Mouse (Mus musculus) midbrain, embryonic 12.5 days (tissue): ENCODE results near the gene Cracr2a. TPM values are rescaled to one million over a fixed set of nuclear protein-coding genes. Genes with fewer than 3 reads are reported as not detected.

Experiments
- ATAC-seq: fragments of 200-750 bp; cut with Nextera tagmentation; 2 replicates; pipeline ENCODE4 v1.8.0; 2017; ENCODE audit warnings: low read depth, moderate TSS enrichment, moderate library complexity; ENCODE audit not compliant: low FRiP score
- H3K27ac ChIP-seq: fragments of 300-500 bp; sonication (generic); replicated peaks from 2 replicates; pipeline ENCODE4 v1.5.1; 2016; ENCODE audit warnings: mild to moderate bottlenecking
- H3K27me3 ChIP-seq: fragments of 300-500 bp; sonication (generic); 2 replicates; pipeline ENCODE4 v1.6.1; 2016; ENCODE audit warnings: mild to moderate bottlenecking
- H3K36me3 ChIP-seq: fragments of 300-500 bp; sonication (generic); 2 replicates; pipeline ENCODE4 v1.6.1; 2016
- H3K4me1 ChIP-seq: fragments of 300-500 bp; sonication (generic); 2 replicates; pipeline ENCODE4 v1.6.1; 2016
- H3K4me2 ChIP-seq: fragments of 300-500 bp; sonication (generic); replicated peaks from 2 replicates; pipeline ENCODE4 v1.6.1; 2016; ENCODE audit warnings: mild to moderate bottlenecking, moderate library complexity
- H3K4me3 ChIP-seq: fragments of 300-500 bp; sonication (generic); 2 replicates; pipeline ENCODE4 v1.5.1; 2016; ENCODE audit warnings: mild to moderate bottlenecking
- H3K9ac ChIP-seq: fragments of 300-500 bp; sonication (generic); replicated peaks from 2 replicates; pipeline ENCODE4 v1.6.1; 2016; ENCODE audit warnings: mild to moderate bottlenecking, moderate library complexity
- H3K9me3 ChIP-seq: fragments of 300-500 bp; sonication (generic); 2 replicates; pipeline ENCODE4 v1.6.1; 2016; ENCODE audit warnings: mild to moderate bottlenecking
- WGBS: fragments of 180-500 bp; shearing (Covaris S2); methylation state at CpG from one replicate; pipeline ENCODE4 v1.1.7; 2016; 5-methylcytosine and 5-hydroxymethylcytosine counted together
- polyA plus RNA-seq: library from polyadenylated mRNA; unstranded; fragments of >200 nt; fragmentation: Nextera tagmentation; extraction: Ambion mirVana; gene quantifications from 2 replicates; pipeline ENCODE4 v1.2.1, GENCODE M21; 2016

Cracr2a gene
- polyA plus RNA-seq, 1 experiment from 2014 or later, result 1.1 TPM

DNA sequence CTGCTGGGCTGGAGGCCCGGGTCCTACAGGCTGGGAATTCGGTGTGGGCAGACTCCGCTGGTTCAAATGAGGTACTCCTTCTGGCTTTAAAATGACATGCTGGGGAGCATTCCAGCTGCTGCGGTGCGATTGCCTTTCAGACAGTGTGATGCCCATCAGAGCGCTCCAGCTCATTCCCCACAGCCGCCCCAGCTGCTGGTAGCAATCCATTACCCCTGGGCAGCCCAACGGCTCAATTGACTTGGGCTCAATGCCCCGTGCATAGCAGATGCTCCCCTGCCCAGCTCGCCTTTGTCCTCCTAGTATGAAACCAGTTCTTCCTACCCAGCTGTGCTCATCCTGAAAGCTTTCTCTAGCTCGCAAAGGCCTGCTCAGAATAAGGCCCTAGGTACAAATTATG lies 115.7 kb downstream of the Cracr2a start:
- Histone ChIP-seq H3K27ac (no peak overlapping the region), H3K36me3 (no peaks in the 10 kb centered on the region), H3K4me3 (no peak overlapping the region), H3K9ac (no peak overlapping the region), H3K4me2 (no peak overlapping the region), H3K27me3 (peaks cover 4% of the 10 kb centered on the region; the same call in 1 of the 2 replicates), H3K4me1 (no peaks in the 10 kb centered on the region), H3K9me3 (no peaks in the 10 kb centered on the region)
- ATAC-seq, result no peak
- 75% methylated on average over 11 of the region's 11 CpGs for WGBS

DNA sequence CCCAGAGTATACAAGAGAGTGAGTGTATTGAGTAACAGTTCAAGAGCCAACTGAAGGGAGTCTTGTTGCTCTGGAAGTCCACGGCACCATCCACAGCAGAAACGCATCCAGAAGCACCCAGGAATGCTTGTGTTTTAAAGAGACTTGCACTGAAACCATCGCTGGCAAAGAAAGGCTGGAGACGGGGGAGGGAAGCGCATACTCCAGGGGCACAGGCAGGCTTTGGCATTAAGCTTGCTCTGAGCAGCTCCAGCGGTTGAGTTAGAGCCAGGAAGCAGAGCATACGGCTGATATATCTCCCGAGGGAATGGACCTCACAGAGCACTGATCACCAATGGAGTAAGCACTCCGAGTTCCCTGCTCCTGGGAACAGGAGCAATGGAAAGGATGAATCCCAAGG lies 117.2 kb downstream of the Cracr2a start:
- ATAC-seq, result no peak
- H3K27ac ChIP-seq, result no peak overlapping the region
- H3K4me1 ChIP-seq, result 0 out of 2 replicates have a peak, but pooled peaks cover under 1% of the 10 kb centered on the region
- H3K4me2 ChIP-seq, result no peak overlapping the region
- no peaks in the 10 kb centered on the region for H3K36me3 ChIP-seq
- 79% methylated on average over 9 of the region's 9 CpGs for WGBS
- no peak overlapping the region for H3K9ac ChIP-seq
- no peaks in the 10 kb centered on the region for H3K9me3 ChIP-seq
- H3K4me3 ChIP-seq, result no peak overlapping the region
- peaks cover 4% of the 10 kb centered on the region; the same call in 1 of the 2 replicates for H3K27me3 ChIP-seq

DNA sequence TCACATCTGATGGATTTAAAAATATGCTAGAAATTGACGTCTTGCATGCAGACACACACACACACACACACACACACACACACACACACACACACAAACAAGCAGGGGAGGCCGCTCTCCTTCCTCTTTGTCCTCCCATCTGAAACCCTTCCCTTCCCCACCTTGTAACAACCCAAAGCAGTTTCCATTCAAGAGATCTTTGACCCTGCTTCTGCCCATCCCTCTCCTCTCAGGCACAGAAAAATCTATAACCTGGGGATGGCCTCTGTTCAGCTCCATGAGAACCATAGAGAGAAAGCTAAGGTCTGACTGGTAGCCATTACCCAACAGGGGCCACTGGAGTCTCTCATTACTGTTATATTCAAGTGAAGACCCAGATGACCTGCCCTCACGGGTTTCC lies 117.9 kb downstream of the Cracr2a start:
- Histone ChIP-seq H3K4me1 (0 out of 2 replicates have a peak, but pooled peaks cover 6% of the 10 kb centered on the region), H3K36me3 (no peaks in the 10 kb centered on the region), H3K4me2 (no peak overlapping the region), H3K27me3 (peaks cover 4% of the 10 kb centered on the region; the same call in 1 of the 2 replicates), H3K27ac (no peak overlapping the region), H3K9me3 (no peaks in the 10 kb centered on the region), H3K9ac (no peak overlapping the region), H3K4me3 (no peak overlapping the region)
- 85% methylated on average over 3 of the region's 3 CpGs for WGBS
- ATAC-seq, result no peak

DNA sequence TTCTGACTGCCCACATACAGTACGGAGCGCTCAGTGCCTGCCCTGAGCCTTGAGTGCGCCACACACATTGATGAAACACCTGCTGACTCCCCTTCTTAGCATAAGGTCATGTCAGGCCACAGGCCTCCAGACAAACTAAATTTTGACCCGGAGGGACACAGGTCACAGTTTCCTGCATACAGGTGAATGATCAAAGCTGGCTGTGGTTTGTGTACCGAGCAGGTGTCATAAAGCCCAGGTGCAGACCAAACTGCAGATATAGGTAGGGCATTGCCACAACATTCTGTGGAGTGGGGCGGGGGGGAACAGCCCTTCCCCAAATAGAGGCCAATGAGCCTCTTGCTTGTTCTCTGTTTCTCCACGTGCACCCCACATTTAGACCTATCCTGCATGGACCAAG lies 119.6 kb downstream of the Cracr2a start:
- 88% methylated on average over 7 of the region's 7 CpGs for WGBS
- 0 out of 2 replicates have a peak, but pooled peaks cover 6% of the 10 kb centered on the region for H3K4me1 ChIP-seq
- peaks cover 4% of the 10 kb centered on the region; the same call in 1 of the 2 replicates for H3K27me3 ChIP-seq
- no peak overlapping the region for H3K9ac ChIP-seq
- no peaks in the 10 kb centered on the region for H3K36me3 ChIP-seq
- H3K4me2 ChIP-seq, result no peak overlapping the region
- no peak for ATAC-seq
- no peak overlapping the region for H3K27ac ChIP-seq
- no peak overlapping the region for H3K4me3 ChIP-seq
- H3K9me3 ChIP-seq, result no peaks in the 10 kb centered on the region

DNA sequence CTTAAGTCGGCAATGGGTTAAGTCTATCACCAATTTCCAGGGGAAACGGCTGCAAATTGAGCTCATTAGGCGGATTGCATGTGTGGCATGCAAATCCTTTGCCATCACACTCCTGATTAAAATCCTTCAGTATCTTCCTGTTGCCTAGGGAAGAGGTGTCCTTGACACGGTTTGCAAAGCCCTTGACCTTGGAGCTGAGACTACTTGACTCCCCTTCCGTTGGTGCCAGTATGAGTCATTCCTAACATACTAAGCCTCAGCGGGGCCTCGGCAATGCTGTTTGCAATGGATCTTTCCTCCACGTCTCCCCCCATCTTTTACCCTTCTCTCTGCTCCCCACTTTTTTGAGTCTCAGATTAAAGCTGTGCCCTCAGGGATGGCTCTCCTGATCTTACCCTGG lies 122.4 kb downstream of the Cracr2a start:
- no peak overlapping the region for H3K4me2 ChIP-seq
- ATAC-seq, result no peak
- no peak overlapping the region for H3K9ac ChIP-seq
- H3K27me3 ChIP-seq, result peaks cover 4% of the 10 kb centered on the region; the same call in 1 of the 2 replicates
- 0 out of 2 replicates have a peak, but pooled peaks cover 6% of the 10 kb centered on the region for H3K4me1 ChIP-seq
- H3K27ac ChIP-seq, result no peak overlapping the region
- no peaks in the 10 kb centered on the region for H3K36me3 ChIP-seq
- H3K9me3 ChIP-seq, result no peaks in the 10 kb centered on the region
- WGBS, result 67% methylated on average over 8 of the region's 8 CpGs
- H3K4me3 ChIP-seq, result no peak overlapping the region

DNA sequence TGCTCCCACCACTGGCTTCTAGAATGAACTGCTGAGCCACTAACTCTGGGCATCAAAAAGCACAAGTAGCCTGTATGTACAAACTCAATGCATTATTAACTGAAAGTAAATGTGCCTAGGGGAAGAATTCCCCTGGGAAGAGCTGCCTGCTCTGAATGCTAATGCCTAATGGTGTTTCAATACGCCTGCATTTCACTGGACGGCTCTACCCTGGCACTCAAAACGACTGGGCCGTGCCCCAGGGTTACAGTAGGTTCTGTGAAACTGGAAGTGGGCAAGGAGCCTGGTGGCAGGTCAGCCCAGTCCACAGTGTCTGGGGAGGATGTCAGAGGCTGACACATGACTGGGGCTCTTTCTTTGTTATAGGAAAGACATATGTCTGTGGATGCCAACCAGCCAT lies 123.8 kb downstream of the Cracr2a start:
- no peaks in the 10 kb centered on the region for H3K36me3 ChIP-seq
- WGBS, result 62% methylated on average over 4 of the region's 4 CpGs
- H3K27me3 ChIP-seq, result no peaks in the 10 kb centered on the region
- H3K4me1 ChIP-seq, result 0 out of 2 replicates have a peak, but pooled peaks cover 6% of the 10 kb centered on the region
- H3K4me3 ChIP-seq, result no peak overlapping the region
- H3K27ac ChIP-seq, result no peak overlapping the region
- no peaks in the 10 kb centered on the region for H3K9me3 ChIP-seq
- peak; percentile 54; the same call in 1 of the 2 replicates for ATAC-seq
- H3K4me2 ChIP-seq, result no peak overlapping the region
- H3K9ac ChIP-seq, result no peak overlapping the region

DNA sequence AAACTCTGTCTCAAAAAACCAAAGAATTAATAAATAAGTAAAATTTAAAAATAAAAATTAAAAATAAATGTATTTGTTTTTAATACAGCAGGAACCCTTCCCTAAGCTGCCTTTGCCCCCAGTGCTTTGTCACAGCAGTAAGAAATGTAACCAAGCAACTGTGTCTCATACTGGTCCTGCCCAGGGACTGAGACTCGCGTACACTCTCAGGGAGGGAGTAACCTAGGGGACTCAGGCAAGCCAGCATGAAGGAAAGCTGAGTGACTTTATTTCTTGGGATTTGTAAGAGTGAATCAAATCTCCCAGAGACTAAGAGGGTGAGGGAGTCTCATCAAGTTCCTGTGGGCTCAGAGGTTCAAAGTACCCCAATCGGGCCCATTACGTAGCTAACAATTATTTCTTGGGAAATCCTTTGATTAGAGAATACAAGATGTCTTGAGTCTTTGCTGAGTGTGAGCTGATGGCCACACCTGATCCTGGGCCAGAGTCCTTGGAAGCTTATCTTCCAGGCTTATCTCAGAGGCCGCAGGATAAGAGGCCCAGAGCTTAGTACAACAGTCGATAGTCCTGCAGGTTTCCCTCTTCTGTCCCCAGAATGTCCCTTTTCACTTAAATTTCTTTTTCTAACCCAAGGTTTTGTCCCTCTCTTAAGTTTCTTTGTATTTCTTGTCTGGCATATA lies 126.2 kb downstream of the Cracr2a start:
- H3K4me3 ChIP-seq, result no peak overlapping the region
- 0 out of 2 replicates have a peak, but pooled peaks cover 6% of the 10 kb centered on the region for H3K4me1 ChIP-seq
- H3K27ac ChIP-seq, result no peak overlapping the region
- H3K27me3 ChIP-seq, result no peaks in the 10 kb centered on the region
- no peak overlapping the region for H3K4me2 ChIP-seq
- no peak overlapping the region for H3K9ac ChIP-seq
- no peak for ATAC-seq
- WGBS, result 90% methylated on average over 6 of the region's 6 CpGs
- no peaks in the 10 kb centered on the region for H3K9me3 ChIP-seq
- H3K36me3 ChIP-seq, result no peaks in the 10 kb centered on the region

DNA sequence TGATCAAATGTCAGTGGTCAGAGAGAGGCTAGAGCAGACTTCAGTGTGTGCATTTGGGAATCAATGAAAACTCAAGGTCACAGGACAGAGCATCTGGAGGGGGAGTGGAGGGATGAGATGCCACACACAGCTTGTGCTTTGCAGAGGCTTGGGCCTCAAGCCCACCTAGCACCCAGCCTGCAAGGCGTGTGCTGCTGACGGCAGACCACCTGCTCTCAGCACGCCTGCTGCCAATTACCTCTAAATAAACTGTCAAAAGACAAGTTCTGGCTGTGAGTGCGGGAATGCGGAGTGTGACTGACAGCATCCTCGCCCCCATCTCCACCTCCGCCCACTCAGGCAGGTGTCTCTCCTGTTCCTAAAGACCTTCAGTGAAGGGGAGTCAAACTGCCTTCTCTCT lies 131.2 kb downstream of the Cracr2a start:
- 76% methylated on average over 7 of the region's 7 CpGs for WGBS
- no peak for ATAC-seq
- H3K36me3 ChIP-seq, result 0 out of 2 replicates have a peak, but pooled peaks cover 6% of the 10 kb centered on the region

DNA sequence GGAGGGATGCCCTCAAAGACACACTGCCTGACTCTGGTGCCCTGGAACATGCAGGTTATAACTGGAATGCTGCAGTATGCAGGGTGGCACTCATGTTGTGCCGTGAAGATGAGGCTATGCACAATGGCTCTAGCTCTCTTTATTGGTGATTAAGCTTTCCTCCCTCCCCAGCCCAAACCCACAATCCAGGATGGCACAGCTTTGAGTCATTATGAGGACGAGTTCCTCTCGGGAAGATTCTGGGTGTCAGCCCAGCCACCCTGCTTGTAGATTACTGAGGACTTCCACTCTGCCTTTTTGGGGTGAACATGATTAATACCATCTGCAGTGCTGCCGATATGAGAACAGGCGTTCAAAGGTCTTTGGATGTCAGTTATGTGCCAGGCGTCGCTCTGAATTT lies 132.5 kb downstream of the Cracr2a start:
- H3K4me1 ChIP-seq, result no peaks in the 10 kb centered on the region
- 0 out of 2 replicates have a peak, but pooled peaks cover 3% of the 10 kb centered on the region for H3K27me3 ChIP-seq
- H3K4me2 ChIP-seq, result no peak overlapping the region
- H3K9me3 ChIP-seq, result no peaks in the 10 kb centered on the region
- WGBS, result 89% methylated on average over 7 of the region's 7 CpGs
- 0 out of 2 replicates have a peak, but pooled peaks cover 6% of the 10 kb centered on the region for H3K36me3 ChIP-seq
- H3K27ac ChIP-seq, result no peak overlapping the region
- no peak for ATAC-seq
- no peak overlapping the region for H3K4me3 ChIP-seq
- no peak overlapping the region for H3K9ac ChIP-seq

More for the DNA sequence above, 131.2 kb downstream of the Cracr2a start:
- Histone ChIP-seq H3K27me3 (no peaks in the 10 kb centered on the region), H3K9ac (no peak overlapping the region), H3K4me2 (no peak overlapping the region), H3K27ac (no peak overlapping the region), H3K4me1 (no peaks in the 10 kb centered on the region), H3K9me3 (no peaks in the 10 kb centered on the region), H3K4me3 (no peak overlapping the region)

DNA sequence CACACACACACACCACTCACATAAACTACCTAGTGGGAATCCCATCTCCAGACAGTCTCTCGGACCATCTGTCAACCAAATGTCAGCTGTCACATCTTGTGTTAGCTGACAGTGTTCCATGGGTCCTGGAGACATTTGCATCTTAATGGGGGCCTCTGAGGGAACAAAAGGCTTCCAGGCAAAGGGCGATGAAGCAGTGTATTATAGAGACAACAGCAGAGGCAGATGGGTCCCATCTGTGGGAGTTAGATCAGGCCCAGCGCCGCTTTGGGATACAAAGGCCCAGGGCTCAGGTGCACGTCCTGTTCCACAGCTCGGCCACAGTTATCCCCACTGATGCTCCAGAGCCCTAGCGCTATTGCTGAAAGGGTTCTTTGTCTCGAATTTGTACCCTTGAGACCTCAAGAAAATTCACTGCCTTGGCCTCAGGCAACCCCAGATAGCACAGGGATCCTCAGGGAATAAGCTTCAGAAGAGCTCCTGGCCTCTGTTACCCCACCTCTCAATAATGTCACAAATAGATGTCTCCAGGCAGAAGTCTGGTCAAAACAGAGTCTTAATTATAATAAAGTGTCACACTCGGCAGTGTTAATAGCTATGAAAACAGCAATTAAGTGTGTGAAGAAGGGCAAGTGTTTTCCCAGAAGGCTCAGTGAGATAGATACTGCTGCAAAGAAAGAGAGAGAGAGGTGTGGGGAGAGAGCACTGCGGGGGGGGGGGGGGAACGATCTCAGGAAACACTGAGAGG lies 140.1 kb downstream of the Cracr2a start:
- no peaks in the 10 kb centered on the region for H3K9me3 ChIP-seq
- peak overlapping the region; percentile 79 for H3K27ac ChIP-seq
- ATAC-seq, result peak; percentile 94
- H3K4me2 ChIP-seq, result no peak overlapping the region
- no peak overlapping the region for H3K4me3 ChIP-seq
- WGBS, result 18% methylated on average over 10 of the region's 11 CpGs
- H3K9ac ChIP-seq, result no peak overlapping the region
- peaks cover 29% of the 10 kb centered on the region for H3K4me1 ChIP-seq
- peaks cover 13% of the 10 kb centered on the region for H3K27me3 ChIP-seq
- H3K36me3 ChIP-seq, result no peaks in the 10 kb centered on the region

DNA sequence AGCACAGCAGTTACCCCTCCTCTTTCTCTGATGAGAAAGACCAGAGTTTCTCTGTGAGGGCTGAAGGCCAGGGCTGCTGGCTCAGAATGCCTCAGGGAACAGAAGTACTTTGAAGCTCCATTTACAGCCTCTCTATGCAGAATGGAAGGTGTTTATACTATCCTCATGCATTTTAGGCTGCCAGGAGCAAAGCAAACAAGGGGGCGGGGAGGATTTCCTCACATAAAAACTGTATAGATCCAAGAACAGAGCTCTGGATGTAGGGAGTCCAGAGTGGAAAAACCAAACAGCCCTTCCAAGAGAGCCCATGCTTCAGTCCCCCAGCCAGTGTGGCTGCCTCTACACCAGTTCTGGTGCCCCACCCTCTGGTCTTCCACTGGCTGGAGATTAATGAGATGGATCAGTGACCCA lies 147.1 kb downstream of the Cracr2a start:
- H3K9ac ChIP-seq, result no peak overlapping the region; the same call in 1 of the 2 replicates
- WGBS, result 66% methylated on average over 1 of the region's 1 CpGs
- 0 out of 2 replicates have a peak, but pooled peaks cover 3% of the 10 kb centered on the region for H3K36me3 ChIP-seq
- no peak overlapping the region for H3K4me2 ChIP-seq
- ATAC-seq, result peak; percentile 32; the same call in 1 of the 2 replicates
- H3K4me3 ChIP-seq, result no peak overlapping the region
- H3K4me1 ChIP-seq, result peaks cover 20% of the 10 kb centered on the region
- no peaks in the 10 kb centered on the region for H3K9me3 ChIP-seq
- peaks cover 22% of the 10 kb centered on the region for H3K27me3 ChIP-seq
- H3K27ac ChIP-seq, result no peak overlapping the region; the same call in 1 of the 2 replicates

DNA sequence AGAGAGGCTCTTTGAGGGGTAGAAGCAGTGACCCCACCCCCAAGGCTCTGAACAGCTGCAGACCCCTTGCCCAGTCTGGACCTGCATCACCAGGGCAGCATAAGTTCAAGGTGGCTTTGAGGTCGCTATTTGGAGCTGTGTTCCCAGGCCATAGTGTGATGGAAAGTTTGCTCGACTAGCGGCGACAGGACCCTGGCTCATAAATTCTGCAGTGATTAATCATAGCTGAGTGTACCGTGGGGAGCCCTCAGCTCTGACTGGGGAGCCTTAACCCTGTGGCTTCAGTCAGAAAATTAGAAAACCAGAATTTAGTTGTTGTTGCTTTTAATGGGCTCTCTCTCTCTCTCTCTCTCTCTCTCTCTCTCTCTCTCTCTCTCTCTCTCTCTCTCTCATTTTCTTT lies 153.8 kb downstream of the Cracr2a start:
- H3K4me3 ChIP-seq, result no peak overlapping the region
- no peaks in the 10 kb centered on the region for H3K9me3 ChIP-seq
- 81% methylated on average over 5 of the region's 5 CpGs for WGBS
- no peak overlapping the region for H3K27ac ChIP-seq
- no peak overlapping the region for H3K4me2 ChIP-seq
- 0 out of 2 replicates have a peak, but pooled peaks cover 5% of the 10 kb centered on the region for H3K36me3 ChIP-seq
- peaks cover 12% of the 10 kb centered on the region for H3K27me3 ChIP-seq
- peaks cover 23% of the 10 kb centered on the region for H3K4me1 ChIP-seq
- no peak overlapping the region for H3K9ac ChIP-seq
- no peak for ATAC-seq
